Mouse (Mus musculus) WW6 (cell line): ENCODE measurements around the gene Ptpre.
A peak's percentile ranks its signal among the peaks of the same experiment; 100 is the strongest.
"Not testable (repeated sequence)": the region's sequence is repeated elsewhere in the genome, so short reads cannot be mapped to it uniquely, and the experiment has no call there.

Experiments
- DNase-seq: peaks from one replicate; pipeline ENCODE4 v3.0.0-alpha.2; 2013; ENCODE audit warnings: low read depth, low spot score

Ptpre gene

GRCm38 (mm10) chr7:135537341-135537901, at the start of gene Ptpre:
TSS of gene Ptpre (plus strand) at chr7:135537481.
- DNase-seq: peak; percentile 66

GRCm38 (mm10) chr7:135488214-135488810, 49.0 kb upstream of the Ptpre start:
- DNase-seq: no peak

GRCm38 (mm10) chr7:135489724-135490499, 47.4 kb upstream of the Ptpre start:
- no peak for DNase-seq

GRCm38 (mm10) chr7:135490500-135490886, 46.8 kb upstream of the Ptpre start:
- DNase-seq: no peak

GRCm38 (mm10) chr7:135495303-135495702, 42.0 kb upstream of the Ptpre start:
- DNase-seq: no peak

GRCm38 (mm10) chr7:135498565-135499186, 38.6 kb upstream of the Ptpre start:
- no peak for DNase-seq

GRCm38 (mm10) chr7:135499403-135499802, 37.9 kb upstream of the Ptpre start:
- no peak for DNase-seq

GRCm38 (mm10) chr7:135506506-135506905, 30.8 kb upstream of the Ptpre start:
- DNase-seq: not testable (repeated sequence)

GRCm38 (mm10) chr7:135508602-135509001, 28.7 kb upstream of the Ptpre start:
- no peak for DNase-seq

- DNase-seq: no peak
These were observed 28.0 kb upstream of the Ptpre start for GRCm38 (mm10) chr7:135509272-135509671.

- DNase-seq: no peak
These were observed 26.9 kb upstream of the Ptpre start for GRCm38 (mm10) chr7:135510431-135510830.

GRCm38 (mm10) chr7:135511723-135512122, 25.6 kb upstream of the Ptpre start:
- DNase-seq: no peak

GRCm38 (mm10) chr7:135517191-135517590, 20.1 kb upstream of the Ptpre start:
- DNase-seq: no peak

- DNase-seq: no peak
These were observed 17.0 kb upstream of the Ptpre start for GRCm38 (mm10) chr7:135520241-135520640.

- DNase-seq: no peak
These were observed 15.3 kb upstream of the Ptpre start for GRCm38 (mm10) chr7:135521755-135522512.

GRCm38 (mm10) chr7:135523981-135524380, 13.3 kb upstream of the Ptpre start:
- DNase-seq: no peak

GRCm38 (mm10) chr7:135524424-135524967, 12.8 kb upstream of the Ptpre start:
- DNase-seq: no peak

GRCm38 (mm10) chr7:135526574-135527152, 10.6 kb upstream of the Ptpre start:
- DNase-seq: no peak

- DNase-seq: no peak
These were observed 10.1 kb upstream of the Ptpre start for GRCm38 (mm10) chr7:135527169-135527568.

GRCm38 (mm10) chr7:135528515-135528914, 8.8 kb upstream of the Ptpre start, which contains the start of gene Clrn3:
TSS of gene Clrn3 (minus strand) at chr7:135528654.
- no peak for DNase-seq

GRCm38 (mm10) chr7:135529068-135529467, 8.2 kb upstream of the Ptpre start:
- DNase-seq: no peak
